Mouse (Mus musculus): ENCODE measurements around the gene Evpl.

- TF ChIP-seq CTCF (IDR thresholded peaks at IDR 0.05; ENCODE audit: low read depth, low read length) (no peak), POLR2AphosphoS5 (IDR thresholded peaks at IDR 0.05; ENCODE audit: insufficient replicate concordance, low read depth, low read length) (no peak)
These were observed 28.0 kb upstream of the Evpl start for GRCm38 (mm10) chr11:116265850-116266249.
